Mouse (Mus musculus): Measurements from ENCODE around the gene Cldn12. TPM values are rescaled to one million over a fixed set of nuclear protein-coding genes. Genes with fewer than 3 reads are reported as not detected.

The Cldn12 gene
- 17.6 and 17.7 TPM in 2 replicates for total RNA-seq (2014; rRNA removed)
- 11.9 and 12.0 TPM in 2 replicates for polyA plus RNA-seq (2015; fragmentation: Nextera tagmentation; extraction: Ambion mirVana)

DNA sequence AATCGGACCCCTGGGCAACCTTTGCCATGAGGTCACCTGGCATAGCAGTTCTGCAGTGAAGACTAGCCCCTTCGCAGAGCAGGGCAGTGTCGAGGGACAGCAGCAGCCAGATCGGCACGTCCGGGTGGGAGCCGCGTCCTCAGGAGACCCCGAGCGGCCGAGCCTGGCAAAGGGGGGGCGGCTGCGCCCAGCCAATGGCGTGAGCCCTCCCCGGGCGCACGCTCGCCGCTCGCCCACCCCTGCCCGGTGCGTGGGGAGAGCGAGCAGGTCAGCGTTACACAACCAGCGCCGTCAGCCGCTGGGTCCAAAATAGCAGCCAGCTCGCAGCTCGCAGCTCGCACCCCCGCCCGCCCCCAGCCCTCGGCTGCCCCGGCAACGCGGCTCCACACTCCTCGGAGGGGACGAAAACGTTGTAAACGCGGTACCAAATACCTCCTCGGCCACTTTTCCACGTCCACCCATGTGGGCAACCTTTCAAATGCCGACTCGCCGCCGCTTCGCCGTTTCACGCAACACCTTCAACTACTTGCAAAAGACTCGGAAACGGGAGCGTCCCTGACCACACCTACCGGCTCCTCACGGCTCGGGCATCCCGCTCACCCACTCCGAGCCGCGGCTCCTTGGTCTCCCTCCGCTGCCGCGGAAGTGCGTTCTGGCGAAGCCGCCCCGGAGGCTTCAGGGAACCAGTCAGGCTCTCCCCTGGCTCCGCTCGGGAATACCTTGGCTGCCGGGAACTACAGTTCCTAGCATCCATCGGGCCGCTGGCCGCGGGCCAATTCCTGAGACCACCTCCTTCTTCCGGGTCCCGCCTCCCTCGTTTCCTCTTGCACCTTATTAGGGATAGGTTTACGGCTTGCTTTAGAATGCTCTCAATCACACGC is at the start of gene Cldn12:
Cldn12 (minus strand) TSS at position 763 of the 881 bp plus-strand sequence.
- H3K4me2 ChIP-seq (ENCODE audit: low read depth, low read length) = peak within 1 kb of the TSS; percentile 72
- no peaks in the 10 kb centered on the region for H3K4me1 ChIP-seq (ENCODE audit: insufficient read depth, low read length)
- TF ChIP-seq CTCF (IDR thresholded peaks at IDR 0.05; ENCODE audit: low read depth) = no peak
- H3K36me3 ChIP-seq (ENCODE audit: insufficient read depth, low read length) = no peaks in the 10 kb centered on the region
- peak within 1 kb of the TSS; percentile 64 for H3K4me3 ChIP-seq (ENCODE audit: low read length)
- peak within 1 kb of the TSS; percentile 63 for H3K9ac ChIP-seq (replicated peaks; ENCODE audit: low read length)
- no peaks in the 10 kb centered on the region for H3K9me3 ChIP-seq (ENCODE audit: low read length)
- H3K27me3 ChIP-seq (ENCODE audit: insufficient read depth, low read length) = no peaks in the 10 kb centered on the region
- ATAC-seq = peak; percentile 95
- peak; percentile 99 for DNase-seq (ENCODE audit: low spot score)
- H3K27ac ChIP-seq = peak within 1 kb of the TSS; percentile 80; the same call in 1 of the 2 replicates
- under 1% methylated on average over 73 of the region's 79 CpGs for WGBS

DNA sequence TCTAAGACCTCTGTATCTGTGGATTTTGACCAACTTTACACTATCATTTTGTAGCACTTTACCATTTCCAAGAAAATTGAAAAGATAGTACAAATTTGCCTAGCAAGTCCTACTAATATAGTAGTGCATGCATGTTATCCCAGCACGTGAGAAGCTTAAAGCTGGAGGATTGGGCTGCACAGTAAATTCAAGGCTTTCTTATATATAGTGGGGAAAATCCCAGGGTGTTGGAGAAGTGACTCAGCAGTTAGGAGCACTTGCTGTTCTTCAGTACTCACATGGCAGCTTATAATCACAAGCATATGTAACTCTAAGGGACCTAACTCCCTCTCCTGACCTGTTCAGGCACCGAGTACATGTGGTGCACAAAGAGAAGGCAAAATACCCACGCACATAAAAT is 47.7 kb upstream of the Cldn12 start:
- DNase-seq (ENCODE audit: low spot score) = no peak
- Histone ChIP-seq H3K4me2 (ENCODE audit: low read depth, low read length) (no peak overlapping the region), H3K4me3 (ENCODE audit: low read length) (no peak overlapping the region), H3K9me3 (ENCODE audit: low read length) (no peaks in the 10 kb centered on the region), H3K27ac (no peak overlapping the region), H3K4me1 (ENCODE audit: insufficient read depth, low read length) (no peaks in the 10 kb centered on the region), H3K36me3 (ENCODE audit: insufficient read depth, low read length) (no peaks in the 10 kb centered on the region), H3K27me3 (ENCODE audit: insufficient read depth, low read length) (no peaks in the 10 kb centered on the region), H3K9ac (replicated peaks; ENCODE audit: low read length) (no peak overlapping the region)
- ATAC-seq = no peak
- TF ChIP-seq CTCF (IDR thresholded peaks at IDR 0.05; ENCODE audit: low read depth) = no peak
- WGBS = 71% methylated on average over 3 of the region's 3 CpGs

DNA sequence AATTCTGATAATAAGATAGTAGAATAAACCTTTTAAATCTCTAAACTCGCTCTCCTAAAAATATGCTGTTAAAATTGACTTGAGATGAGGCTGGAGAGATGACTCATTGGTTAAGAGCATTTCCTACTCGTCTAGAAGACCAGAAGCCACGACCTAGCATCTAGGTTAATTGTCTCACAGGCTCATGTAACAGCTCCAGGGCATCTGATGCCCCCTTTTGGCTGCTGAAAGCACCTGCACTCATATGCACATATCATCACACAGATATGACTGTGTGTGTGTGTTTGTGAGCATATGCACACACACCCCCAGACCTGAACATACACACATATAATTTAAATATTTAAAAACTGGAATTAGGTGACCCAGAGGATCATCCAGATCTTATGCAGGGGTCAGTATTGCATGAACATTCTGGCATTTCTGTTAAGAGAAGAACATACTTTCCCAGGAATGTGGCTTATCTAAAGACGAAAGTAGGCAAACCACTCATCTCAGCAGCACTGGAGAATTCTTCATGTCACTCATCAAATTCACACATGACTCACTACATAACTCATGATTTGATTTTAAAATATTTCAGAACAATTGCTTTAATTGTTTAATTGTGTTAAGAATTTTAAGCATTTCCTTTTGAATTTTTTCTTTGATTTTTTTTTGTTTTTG is 46.4 kb upstream of the Cldn12 start:
- Histone ChIP-seq H3K36me3 (ENCODE audit: insufficient read depth, low read length) (no peaks in the 10 kb centered on the region), H3K27me3 (ENCODE audit: insufficient read depth, low read length) (no peaks in the 10 kb centered on the region), H3K9me3 (ENCODE audit: low read length) (no peaks in the 10 kb centered on the region), H3K4me1 (ENCODE audit: insufficient read depth, low read length) (no peaks in the 10 kb centered on the region), H3K27ac (no peak overlapping the region), H3K4me2 (ENCODE audit: low read depth, low read length) (no peak overlapping the region), H3K4me3 (ENCODE audit: low read length) (no peak overlapping the region), H3K9ac (replicated peaks; ENCODE audit: low read length) (no peak overlapping the region)
- ATAC-seq (no peak), DNase-seq (ENCODE audit: low spot score) (no peak)
- WGBS = 80% methylated on average over 4 of the region's 4 CpGs
- TF ChIP-seq CTCF (IDR thresholded peaks at IDR 0.05; ENCODE audit: low read depth) = peak; percentile 10; the same call in 1 of the 2 replicates

DNA sequence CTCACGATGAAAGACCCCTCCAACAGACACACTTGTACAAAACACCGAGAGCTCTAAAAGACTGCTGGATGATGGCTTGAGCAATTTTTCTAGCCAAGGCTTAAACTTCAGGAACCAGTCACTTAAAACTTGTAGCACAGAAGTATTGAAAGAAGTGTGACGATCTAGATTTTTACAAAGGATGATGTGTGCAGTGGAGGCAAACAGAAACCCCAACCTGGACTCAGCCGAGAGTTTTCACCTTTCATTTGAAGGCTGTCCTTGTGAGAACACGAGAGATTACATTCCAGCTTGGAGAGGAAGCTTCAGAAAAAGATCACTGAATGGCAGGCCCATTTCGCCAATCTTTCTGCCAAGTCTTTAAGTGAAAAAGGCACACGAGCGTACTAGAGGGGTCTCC is 45.0 kb upstream of the Cldn12 start:
- WGBS = 38% methylated on average over 8 of the region's 8 CpGs
- Histone ChIP-seq H3K4me3 (ENCODE audit: low read length) (peak overlapping the region; percentile 59), H3K27me3 (ENCODE audit: insufficient read depth, low read length) (no peaks in the 10 kb centered on the region), H3K4me2 (ENCODE audit: low read depth, low read length) (peak overlapping the region; percentile 78), H3K9ac (replicated peaks; ENCODE audit: low read length) (peak overlapping the region; percentile 58), H3K27ac (peak overlapping the region; percentile 12), H3K36me3 (ENCODE audit: insufficient read depth, low read length) (no peaks in the 10 kb centered on the region), H3K4me1 (ENCODE audit: insufficient read depth, low read length) (no peaks in the 10 kb centered on the region), H3K9me3 (ENCODE audit: low read length) (no peaks in the 10 kb centered on the region)
- ATAC-seq = no peak
- no peak for TF ChIP-seq CTCF (IDR thresholded peaks at IDR 0.05; ENCODE audit: low read depth)
- no peak for DNase-seq (ENCODE audit: low spot score)

DNA sequence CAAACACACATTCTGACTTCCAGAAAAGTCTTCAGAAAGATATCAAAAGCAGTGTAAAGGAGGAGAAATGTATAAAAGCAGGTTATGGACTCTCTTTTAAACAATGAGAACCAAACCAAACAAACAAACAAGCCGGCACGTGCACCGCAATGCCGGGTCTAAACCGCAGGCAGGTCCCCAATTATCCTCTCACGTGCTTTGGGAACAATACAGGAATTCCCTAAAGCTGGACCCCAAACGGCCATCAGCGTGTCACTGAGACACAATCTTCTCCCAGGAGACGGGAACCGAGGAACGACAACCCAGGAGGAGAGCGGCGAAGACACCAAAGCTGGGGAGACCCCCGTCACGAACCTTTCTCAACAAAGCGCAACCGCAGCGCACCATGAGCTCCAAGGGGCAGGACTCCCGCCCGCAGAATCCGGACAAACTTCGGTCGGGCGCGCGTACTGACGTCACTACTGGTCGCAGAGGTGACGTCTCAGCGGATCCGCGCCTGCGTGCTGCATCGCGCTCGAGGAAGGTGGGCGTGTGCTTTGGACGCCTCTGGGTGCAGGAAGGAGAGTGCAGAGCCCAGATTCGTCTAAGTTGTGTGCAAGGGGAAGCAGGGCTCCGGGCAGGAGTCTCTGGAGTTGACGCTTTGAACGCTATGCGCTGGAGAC is 44.5 kb upstream of the Cldn12 start, which contains the start of gene Gtpbp10:
Gtpbp10 (minus strand) TSS at position 460 of the 662 bp plus-strand sequence.
- Histone ChIP-seq H3K27me3 (ENCODE audit: insufficient read depth, low read length) (no peaks in the 10 kb centered on the region), H3K4me1 (ENCODE audit: insufficient read depth, low read length) (no peaks in the 10 kb centered on the region), H3K36me3 (ENCODE audit: insufficient read depth, low read length) (peaks cover 5% of the 10 kb centered on the region), H3K4me3 (ENCODE audit: low read length) (peak within 1 kb of the TSS; percentile 59), H3K9me3 (ENCODE audit: low read length) (no peaks in the 10 kb centered on the region), H3K9ac (replicated peaks; ENCODE audit: low read length) (peak within 1 kb of the TSS; percentile 58), H3K4me2 (ENCODE audit: low read depth, low read length) (peak within 1 kb of the TSS; percentile 78), H3K27ac (peak within 1 kb of the TSS; percentile 12)
- ATAC-seq (peak; percentile 100), DNase-seq (ENCODE audit: low spot score) (peak; percentile 97)
- TF ChIP-seq CTCF (IDR thresholded peaks at IDR 0.05; ENCODE audit: low read depth) = no peak
- WGBS = under 1% methylated on average over 43 of the region's 43 CpGs

DNA sequence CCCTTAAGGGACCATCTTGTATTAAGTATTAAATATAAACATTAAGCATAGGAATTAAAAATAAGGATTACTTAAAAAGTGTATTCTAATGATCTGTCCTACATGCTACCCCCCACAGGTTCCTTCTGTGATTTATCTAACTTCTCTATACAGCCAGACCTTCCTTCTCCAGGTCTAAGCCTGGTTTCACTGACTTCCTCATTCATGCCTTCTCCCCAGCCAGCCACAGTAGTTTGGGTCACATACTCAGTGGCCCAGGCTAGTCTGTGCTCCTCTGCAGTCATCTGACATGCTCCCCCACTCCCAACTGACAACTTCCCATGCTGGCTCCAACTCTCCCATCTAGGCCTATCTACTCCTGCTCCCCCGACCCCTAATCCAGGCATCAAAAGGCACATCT is 36.4 kb upstream of the Cldn12 start:
- H3K36me3 ChIP-seq (ENCODE audit: insufficient read depth, low read length) = peaks cover 30% of the 10 kb centered on the region
- WGBS = 92% methylated on average over 1 of the region's 1 CpGs

More for the DNA sequence above, 36.4 kb upstream of the Cldn12 start:
- Histone ChIP-seq H3K9me3 (ENCODE audit: low read length) (no peaks in the 10 kb centered on the region), H3K4me2 (ENCODE audit: low read depth, low read length) (no peak overlapping the region), H3K27ac (no peak overlapping the region), H3K9ac (replicated peaks; ENCODE audit: low read length) (no peak overlapping the region), H3K4me3 (ENCODE audit: low read length) (no peak overlapping the region), H3K4me1 (ENCODE audit: insufficient read depth, low read length) (no peaks in the 10 kb centered on the region), H3K27me3 (ENCODE audit: insufficient read depth, low read length) (no peaks in the 10 kb centered on the region)
- no peak for ATAC-seq
- DNase-seq (ENCODE audit: low spot score) = no peak
- no peak for TF ChIP-seq CTCF (IDR thresholded peaks at IDR 0.05; ENCODE audit: low read depth)
